Mouse (Mus musculus) brain, adult 2 months (tissue): ENCODE measurements around the gene Lysmd2.
A peak's percentile ranks its signal among the peaks of the same experiment; 100 is the strongest.
"Not testable (repeated sequence)": the region's sequence is repeated elsewhere in the genome, so short reads cannot be mapped to it uniquely, and the experiment has no call there.

Source experiments
- DNase-seq: peaks from one replicate; pipeline ENCODE4 v3.0.0; 2011; ENCODE audit warnings: low read depth, low spot score

The Lysmd2 gene

GRCm38 (mm10) chr9:75626308-75626604 is 715 bp downstream of the Lysmd2 start:
- no peak for DNase-seq

GRCm38 (mm10) chr9:75630823-75631454 is 5.4 kb downstream of the Lysmd2 start:
- no peak for DNase-seq

GRCm38 (mm10) chr9:75632111-75632510 is 6.6 kb downstream of the Lysmd2 start:
- peak; percentile 79 for DNase-seq

DNA sequence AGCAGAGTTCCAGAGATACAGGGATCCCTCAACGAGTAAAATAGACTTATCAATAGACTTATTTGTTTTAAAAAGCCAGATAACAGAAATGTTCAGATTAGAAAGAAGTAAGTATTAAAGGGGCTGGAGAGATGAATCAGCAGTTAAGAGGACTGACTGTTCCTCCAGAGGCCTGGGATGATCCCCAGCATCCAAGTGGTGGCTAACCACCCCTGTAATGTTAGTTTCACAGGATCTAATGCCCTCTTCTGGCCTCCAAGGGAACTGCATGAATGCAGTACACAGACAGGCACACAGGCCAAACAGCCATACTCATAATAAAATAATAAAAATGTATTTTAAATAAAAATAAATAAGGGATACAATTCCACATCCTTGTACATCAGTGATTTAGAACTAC is 7.4 kb downstream of the Lysmd2 start:
- peak; percentile 74 for DNase-seq

GRCm38 (mm10) chr9:75633603-75634002 is 8.1 kb downstream of the Lysmd2 start:
- no peak for DNase-seq

DNA sequence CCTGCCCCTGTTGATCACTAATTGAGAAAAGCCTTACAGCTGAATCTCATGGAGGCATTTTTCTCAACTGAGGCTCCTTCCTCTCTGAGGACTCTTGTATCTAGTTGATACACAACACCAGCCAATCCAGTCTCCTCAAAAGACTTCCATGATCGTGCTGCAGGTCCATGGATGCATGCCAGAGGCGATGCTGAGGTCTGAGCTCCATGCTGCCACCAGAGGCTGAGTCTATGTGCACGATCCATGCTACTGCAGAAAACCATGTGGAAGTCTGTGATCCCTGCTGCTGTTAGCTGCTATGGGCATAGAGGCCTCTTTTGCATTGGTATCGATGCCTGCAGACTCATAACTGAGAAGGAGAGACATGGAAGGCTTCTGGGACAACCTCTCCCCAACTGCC is 8.7 kb downstream of the Lysmd2 start:
- DNase-seq, result peak; percentile 59

- peak; percentile 18 for DNase-seq
Observed at GRCm38 (mm10) chr9:75645405-75645804, 19.9 kb downstream of the Lysmd2 start.

DNA sequence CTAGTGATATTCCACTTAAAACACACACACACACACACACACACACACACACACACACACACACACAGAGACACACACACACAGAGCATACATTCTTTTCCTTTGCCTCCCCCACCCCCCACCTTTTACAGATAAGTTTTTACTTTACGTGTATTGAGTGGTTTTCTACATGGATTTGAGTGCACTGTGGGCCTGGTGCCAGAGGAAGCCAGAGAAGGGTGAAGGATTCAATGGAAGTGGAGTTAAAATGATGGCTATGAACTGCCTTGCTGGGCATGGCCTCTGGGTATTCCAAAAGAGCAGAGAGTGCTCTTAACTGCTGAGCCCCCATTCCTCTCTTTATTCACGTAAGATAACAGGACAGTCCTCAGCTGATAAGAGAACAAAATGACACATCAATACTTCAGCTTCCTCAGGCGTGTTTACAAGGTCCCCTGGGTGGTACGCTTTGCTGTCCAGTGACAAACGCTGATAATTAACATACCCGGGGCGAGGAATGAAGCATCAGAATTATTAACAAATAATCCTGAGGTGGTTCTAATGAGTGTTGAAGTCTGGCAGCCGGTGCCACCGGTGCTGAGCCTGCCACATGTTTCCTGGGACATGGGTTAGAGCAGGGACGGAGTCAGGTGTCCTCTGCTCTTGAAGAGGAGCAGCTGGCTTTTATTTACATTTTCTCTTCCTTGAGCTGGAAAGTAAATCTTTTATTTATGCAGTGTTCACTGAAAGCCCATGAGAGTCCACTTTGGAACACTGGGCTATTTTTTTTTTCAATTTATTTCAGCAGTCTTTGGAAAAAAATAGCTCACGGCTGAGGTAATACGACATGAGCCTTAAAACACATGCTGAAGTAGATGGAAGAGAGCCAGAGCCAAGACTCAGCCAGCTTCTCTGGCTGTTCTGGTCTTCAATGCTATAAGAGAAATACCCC is 28.7 kb downstream of the Lysmd2 start:
- DNase-seq, result peak; percentile 77

GRCm38 (mm10) chr9:75656456-75656855 is 30.9 kb downstream of the Lysmd2 start:
- not testable (repeated sequence) for DNase-seq

DNA sequence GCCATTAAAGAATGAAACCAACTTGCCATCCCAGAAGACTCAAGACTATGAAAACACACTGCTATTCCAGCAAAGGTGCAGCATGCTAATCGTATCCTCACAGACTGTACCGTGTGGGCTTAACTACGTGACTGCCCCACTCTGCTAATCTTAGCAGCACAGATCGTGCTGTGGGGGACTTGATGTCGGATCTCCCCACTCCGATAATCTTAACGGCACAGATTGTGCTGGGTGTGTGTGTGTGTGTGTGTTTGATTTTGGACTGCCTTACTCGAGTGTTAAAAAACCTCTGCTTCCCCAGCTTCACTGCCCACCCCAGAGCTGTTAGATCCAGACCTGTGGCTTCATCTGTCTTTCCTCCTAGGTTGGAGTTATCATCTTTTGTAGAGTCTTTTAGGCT is 35.4 kb downstream of the Lysmd2 start:
- DNase-seq, result peak; percentile 89

DNA sequence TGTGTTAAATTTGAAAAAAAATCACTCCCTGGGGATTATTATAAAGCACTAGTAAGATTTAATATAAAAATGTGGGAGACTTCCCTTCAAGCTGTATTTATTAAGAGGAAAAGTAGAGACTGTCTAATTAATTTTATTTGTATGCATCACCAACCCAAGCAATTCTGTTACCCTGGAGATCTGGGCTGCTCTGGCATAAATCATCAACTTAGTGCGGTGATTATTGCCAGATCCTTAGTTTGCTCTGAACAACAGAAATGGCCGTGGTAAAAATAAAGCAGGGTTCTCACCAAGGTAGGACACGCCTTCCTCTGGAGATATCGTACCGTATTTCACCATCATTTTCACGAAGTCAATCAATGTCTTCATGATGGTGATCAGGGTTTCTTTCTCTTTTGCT is 39.8 kb downstream of the Lysmd2 start:
- peak; percentile 45 for DNase-seq

GRCm38 (mm10) chr9:75666612-75667011 is 41.1 kb downstream of the Lysmd2 start:
- peak; percentile 94 for DNase-seq

GRCm38 (mm10) chr9:75672769-75673168 is 47.2 kb downstream of the Lysmd2 start:
- peak; percentile 20 for DNase-seq

- peak; percentile 91 for DNase-seq
Observed at GRCm38 (mm10) chr9:75676226-75676625, 50.7 kb downstream of the Lysmd2 start.

DNA sequence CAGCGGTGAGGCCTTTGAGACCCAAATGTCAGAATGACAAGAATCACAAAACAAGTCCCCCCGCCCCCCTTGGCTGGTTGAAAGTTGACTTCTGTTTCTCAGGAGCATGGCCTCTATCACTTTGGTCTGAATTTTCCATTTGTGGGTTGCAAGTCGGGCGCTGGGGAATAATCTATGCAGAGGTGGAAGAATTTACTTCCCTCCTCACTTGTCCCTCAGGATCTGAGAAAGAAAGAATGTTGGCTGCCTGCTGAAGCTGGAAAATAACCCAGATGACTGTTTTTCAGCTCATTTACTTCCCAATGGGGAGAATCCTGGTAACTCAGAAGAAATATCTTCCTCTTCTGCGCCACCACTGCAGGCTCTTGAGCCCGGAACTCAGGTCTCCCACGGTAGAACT is 52.8 kb downstream of the Lysmd2 start:
- no peak for DNase-seq

DNA sequence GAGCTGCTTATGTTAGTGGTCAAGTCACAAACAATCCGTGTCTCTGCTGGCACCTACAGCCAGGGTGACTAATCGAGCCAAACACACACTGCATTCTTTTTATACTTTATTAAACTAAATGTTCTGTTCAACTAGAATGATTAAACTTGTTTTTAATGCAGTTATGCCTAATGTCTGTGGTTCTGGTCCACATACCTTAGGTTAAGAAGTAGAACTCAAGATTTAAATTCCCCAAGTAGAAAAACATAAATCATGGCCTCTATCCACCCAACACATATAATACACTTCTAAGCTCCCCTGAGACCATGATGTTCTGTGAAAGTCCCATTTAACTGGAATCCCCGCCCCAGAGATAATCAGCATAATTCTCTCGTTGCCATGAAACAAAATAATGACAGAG is 54.1 kb downstream of the Lysmd2 start:
- no peak for DNase-seq

DNA sequence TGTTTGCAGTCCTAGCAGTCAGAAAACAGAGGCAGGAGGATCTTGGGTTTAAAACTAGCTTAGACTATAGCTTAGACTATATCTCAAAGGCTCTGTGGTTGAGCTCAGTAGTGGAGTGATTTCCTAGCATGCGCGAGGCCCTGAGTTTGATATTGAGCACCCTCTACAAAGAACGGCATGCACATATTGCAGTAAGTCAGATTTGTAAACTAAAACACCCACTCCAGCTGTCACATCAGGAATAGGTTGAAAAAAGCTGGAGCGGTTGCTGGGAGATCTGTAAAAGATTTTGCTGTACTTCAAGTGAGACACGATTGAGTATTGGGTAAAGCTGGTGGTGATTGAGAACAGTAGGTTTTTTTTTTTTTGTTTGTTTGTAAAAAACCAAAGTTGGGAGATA is 55.1 kb downstream of the Lysmd2 start:
- DNase-seq, result peak; percentile 72

GRCm38 (mm10) chr9:75683426-75684191 is 58.1 kb downstream of the Lysmd2 start, which contains the start of gene Scg3:
TSS of gene Scg3 (minus strand) at chr9:75684056.
- DNase-seq, result peak; percentile 99

DNA sequence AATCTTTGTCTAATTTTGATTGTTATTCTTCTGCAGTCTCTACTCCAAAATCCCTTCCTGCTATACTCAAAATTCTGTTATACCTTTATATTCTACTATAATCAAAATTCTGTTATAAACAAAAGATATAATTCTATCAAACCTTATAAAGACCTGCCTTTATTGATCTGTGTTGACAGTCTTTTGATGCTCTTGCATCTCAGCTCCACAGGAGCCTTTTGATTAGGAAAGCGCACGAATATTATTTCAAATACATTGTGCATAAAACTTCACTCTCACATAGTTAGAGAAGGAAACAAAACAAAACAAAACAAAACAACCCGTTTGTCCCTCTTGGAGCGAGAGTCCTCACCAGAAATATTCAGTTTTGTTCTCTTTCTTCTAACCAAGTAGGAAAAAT is 58.8 kb downstream of the Lysmd2 start:
- DNase-seq, result no peak

DNA sequence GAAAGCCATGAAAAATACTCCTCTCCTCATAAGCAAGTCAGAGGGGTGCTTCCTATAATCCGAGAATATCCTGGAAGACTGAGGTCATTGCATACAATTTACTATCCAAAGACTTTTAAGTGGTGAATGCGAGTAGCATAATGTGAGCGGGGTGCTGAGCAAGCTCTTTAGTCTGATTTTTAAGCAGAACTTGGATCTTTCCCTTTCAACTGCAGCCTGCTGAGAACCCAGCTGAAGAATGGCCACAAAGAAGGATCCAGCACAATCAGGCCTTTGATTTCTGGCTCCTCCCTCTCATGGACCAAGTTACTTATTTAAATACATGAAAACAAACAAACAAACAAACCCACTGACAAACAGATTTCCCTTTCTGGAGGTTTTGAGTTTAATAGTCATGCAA is 59.2 kb downstream of the Lysmd2 start:
- DNase-seq, result peak; percentile 56
